26 mouse cellular contexts compared by ENCODE assay signal in the genomic region with DNA sequence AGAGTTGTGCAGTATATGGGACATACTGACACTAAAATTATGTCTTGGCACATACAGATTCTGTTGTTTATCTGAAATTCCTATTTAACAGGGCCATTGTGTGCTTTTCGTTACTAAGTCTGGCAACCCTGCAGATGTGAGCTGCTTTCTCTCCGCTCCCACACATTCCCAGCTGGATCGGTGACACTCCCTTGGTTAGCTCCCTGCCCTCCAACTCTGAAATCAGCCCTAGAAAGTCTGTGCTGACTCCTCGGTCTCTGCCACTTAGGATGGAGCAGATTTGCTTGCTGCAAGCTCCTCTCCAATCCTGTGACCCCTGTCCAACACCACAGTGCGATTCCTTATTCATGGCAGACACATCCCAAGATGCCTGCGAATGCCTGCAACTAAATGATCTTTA. TPM values are rescaled to one million over a fixed set of nuclear protein-coding genes. Genes with fewer than 3 reads are reported as not detected.
DNase-seq lines count a peak whose midpoint lies in the region; ATAC-seq and TF ChIP-seq lines count a peak whose summit lies in the region.
"Had no signal": no experiment of that assay in that cellular context is flagged by ENCODE, and none has a peak within 500 bp of the region (broad histone marks: within the 10 kb centered on the region; RNA-seq: fewer than 3 reads in every experiment).

No protein-coding gene starts in this region.

- H3K4me1 ChIP-seq in kidney, embryonic 16.5 days (ENCODE audit: insufficient read depth, low read length): peaks cover 9% of the 10 kb centered on the region; the same call in 1 of the 2 replicates
- no peaks in the 10 kb centered on the region for H3K4me1 ChIP-seq in kidney, adult 2 months (ENCODE audit: control insufficient read depth, insufficient read depth, low read length)
- H3K4me1 ChIP-seq in forebrain, postnatal 0 days (ENCODE audit: insufficient read depth): peaks cover 6% of the 10 kb centered on the region; the same call in 1 of the 2 replicates
- H3K4me1 ChIP-seq: embryonic facial prominence, embryonic 15.5 days; hindbrain, embryonic 13.5 days had no signal

- ATAC-seq in frontal cortex, adult (ENCODE audit: low TSS enrichment): 0 out of 2 replicates have a peak, but pooled peaks have one; percentile 18
- peak; percentile 59; the same call in 1 of the 2 replicates for ATAC-seq in kidney, embryonic 16.5 days (ENCODE audit: low FRiP score, low TSS enrichment)
- ATAC-seq in forebrain, postnatal 0 days: no peak
- ATAC-seq: CD4-positive, CD25-positive, alpha-beta regulatory T cell, adult 4 months; forebrain, embryonic 14.5 days; hindbrain, postnatal 0 days had no signal

- no peak overlapping the region for H3K27ac ChIP-seq in kidney, embryonic 16.5 days (ENCODE audit: low read length)
- H3K27ac ChIP-seq in kidney, adult 2 months (ENCODE audit: insufficient read depth, low read depth, low read length): no peak overlapping the region
- H3K27ac ChIP-seq in forebrain, postnatal 0 days (ENCODE audit: low read depth, low read length): no peak overlapping the region
- H3K27ac ChIP-seq: embryonic facial prominence, embryonic 15.5 days; forebrain, embryonic 10.5 days; hindbrain, embryonic 13.5 days; hindbrain, postnatal 0 days had no signal

- no peaks in the 10 kb centered on the region for H3K9me3 ChIP-seq in kidney, embryonic 16.5 days (ENCODE audit: low read length)
- no peaks in the 10 kb centered on the region for H3K9me3 ChIP-seq in forebrain, postnatal 0 days (ENCODE audit: low read length)
- H3K9me3 ChIP-seq: embryonic facial prominence, embryonic 15.5 days; forebrain, embryonic 10.5 days; hindbrain, embryonic 13.5 days had no signal

- 44% methylated on average over 6 of the region's 6 CpGs for WGBS in kidney, embryonic 16.5 days
- WGBS in kidney, adult 2 months: 67% methylated on average over 6 of the region's 6 CpGs
- WGBS in forebrain, postnatal 0 days: 74% methylated on average over 6 of the region's 6 CpGs

- TF ChIP-seq CTCF in kidney, adult 2 months (conservative IDR thresholded peaks at IDR 0.05; ENCODE audit: insufficient read depth, insufficient read length, low read depth, low read length): no peak
- no peak for TF ChIP-seq CTCF in forebrain, postnatal 0 days (IDR thresholded peaks at IDR 0.05; ENCODE audit: low read depth)

- H3K27me3 ChIP-seq in kidney, embryonic 16.5 days (ENCODE audit: insufficient read depth, low read length): 0 out of 2 replicates have a peak, but pooled peaks cover 3% of the 10 kb centered on the region
- no peaks in the 10 kb centered on the region; the same call in 1 of the 2 replicates for H3K27me3 ChIP-seq in kidney, adult 2 months (replicated peaks; ENCODE audit: control insufficient read depth, insufficient read depth, low read length)
- no peaks in the 10 kb centered on the region for H3K27me3 ChIP-seq in forebrain, postnatal 0 days (ENCODE audit: insufficient read depth, low read length)
- H3K27me3 ChIP-seq: embryonic facial prominence, embryonic 15.5 days had no signal

- no peak for DNase-seq in frontal cortex, adult 2 months (ENCODE audit: extremely low spot score in 1 of 2, low spot score in 1 of 2)
- DNase-seq in kidney, adult 2 months: no peak
- peak; percentile 14 for DNase-seq in ovary, adult 18-20 months (ENCODE audit: low spot score)
- DNase-seq in ovary, postnatal 10 days (ENCODE audit: low spot score): no peak
- no peak for DNase-seq in forebrain, postnatal 0 days
- DNase-seq: adrenal gland, adult 8-10 months; adrenal gland, postnatal 36 days; B cell, adult 2 months; cerebellum, adult 11 months; cerebellum, adult 8-10 months; cerebellum, postnatal 14 days; embryo, embryonic 11 days; gastrocnemius, postnatal 14 days; heart, postnatal 10 days had no signal

- no peak for TF ChIP-seq POLR2A in kidney, adult 2 months (IDR thresholded peaks at IDR 0.05; ENCODE audit: low read depth, low read length)

- H3K36me3 ChIP-seq in kidney, embryonic 16.5 days (ENCODE audit: insufficient read depth, low read length): no peaks in the 10 kb centered on the region
- H3K36me3 ChIP-seq in kidney, adult 2 months (ENCODE audit: control insufficient read depth, insufficient read depth, low read length): no peaks in the 10 kb centered on the region
- no peaks in the 10 kb centered on the region for H3K36me3 ChIP-seq in forebrain, postnatal 0 days (ENCODE audit: insufficient read depth)
- H3K36me3 ChIP-seq: embryonic facial prominence, embryonic 15.5 days; forebrain, embryonic 10.5 days; G1E; hindbrain, embryonic 13.5 days had no signal

- no peak overlapping the region for H3K9ac ChIP-seq in kidney, embryonic 16.5 days (replicated peaks; ENCODE audit: low read length)
- H3K9ac ChIP-seq in forebrain, postnatal 0 days: no peak overlapping the region
- H3K9ac ChIP-seq: embryonic facial prominence, embryonic 15.5 days; hindbrain, embryonic 13.5 days had no signal

- no peak overlapping the region for H3K4me2 ChIP-seq in kidney, embryonic 16.5 days (replicated peaks; ENCODE audit: low read depth, low read length)
- H3K4me2 ChIP-seq in forebrain, postnatal 0 days (ENCODE audit: low read depth): no peak overlapping the region
- H3K4me2 ChIP-seq: embryonic facial prominence, embryonic 15.5 days; hindbrain, embryonic 13.5 days had no signal

- no peak overlapping the region for H3K4me3 ChIP-seq in kidney, embryonic 16.5 days (ENCODE audit: low read length)
- no peak overlapping the region for H3K4me3 ChIP-seq in kidney, adult 2 months (ENCODE audit: insufficient read depth, low read depth, low read length)
- no peak overlapping the region for H3K4me3 ChIP-seq in forebrain, postnatal 0 days (ENCODE audit: low read depth, low read length)
- H3K4me3 ChIP-seq: embryonic facial prominence, embryonic 15.5 days; erythroblast, embryonic 14.5 days; forebrain, embryonic 10.5 days; hindbrain, embryonic 13.5 days had no signal

RNA-seq across cellular contexts. Expression of gene Wipf3, which starts 35.5 kb away (rescaled TPM):
- polyA plus RNA-seq in frontal cortex, adult 2 months (2012; rRNA removed): 81.9 and 82.1 TPM in 2 replicates
- 3.1 and 3.2 TPM in 2 replicates for polyA plus RNA-seq in kidney, embryonic 16.5 days (2015; fragmentation: Nextera tagmentation; extraction: Ambion mirVana)
- 1.5 and 1.9 TPM in 2 replicates for polyA plus RNA-seq in kidney, adult 2 months (2012; rRNA removed)
- total RNA-seq in forebrain, postnatal 0 days (2014; rRNA removed): 6.5 and 7.6 TPM in 2 replicates
- polyA plus RNA-seq in forebrain, postnatal 0 days (2015; fragmentation: Nextera tagmentation; extraction: Ambion mirVana): 1.1 and 2.4 TPM in 2 replicates
- total RNA-seq: common myeloid progenitor, adult 5-6 weeks; hematopoietic stem cell, adult 5-6 weeks had no signal
- polyA plus RNA-seq: CD4-positive, CD25-positive, alpha-beta regulatory T cell, adult 4 months; erythroblast, embryonic 14.5 days; G1E had no signal

Comparison
In these comparisons a context has a peak if more than half of its experiments do, and no peak if none do; other contexts are left out.
1. RNA of gene Wipf3, which starts 35.5 kb away (polyA plus RNA-seq): 81.9 to 82.1 TPM in frontal cortex, adult 2 months; 3.1 to 3.2 TPM in kidney, embryonic 16.5 days, 1.1 to 2.4 TPM in forebrain, postnatal 0 days and 1.5 to 1.9 TPM in kidney, adult 2 months; every median in the first group is over 10 times any median in the second.